Mouse (Mus musculus) embryonic facial prominence, embryonic 15.5 days (tissue): ENCODE measurements around the gene Ppp6r3. TPM values are rescaled to one million over a fixed set of nuclear protein-coding genes. Genes with fewer than 3 reads are reported as not detected.

ENCODE experiments used
- ATAC-seq: fragments of 200-750 bp; cut with Nextera tagmentation; 2 replicates; pipeline ENCODE4 v1.8.0; 2017; ENCODE audit warnings: low read depth, moderate TSS enrichment; ENCODE audit not compliant: insufficient number of reproducible peaks, low FRiP score, low TSS enrichment
- H3K27ac ChIP-seq: fragments of 300-500 bp; sonication (generic); replicated peaks from 2 replicates; pipeline ENCODE4 v1.5.1; 2015; ENCODE audit warnings: mild to moderate bottlenecking, inconsistent platforms
- H3K27me3 ChIP-seq: fragments of 300-500 bp; sonication (generic); 2 replicates; pipeline ENCODE4 v1.6.1; 2015; ENCODE audit warnings: inconsistent platforms
- H3K36me3 ChIP-seq: fragments of 300-500 bp; sonication (generic); 2 replicates; pipeline ENCODE4 v1.6.1; 2015; ENCODE audit warnings: mild to moderate bottlenecking, inconsistent platforms
- H3K4me1 ChIP-seq: fragments of 300-500 bp; sonication (generic); 2 replicates; pipeline ENCODE4 v1.6.1; 2015; ENCODE audit warnings: inconsistent platforms
- H3K4me2 ChIP-seq: fragments of 300-500 bp; sonication (generic); replicated peaks from 2 replicates; pipeline ENCODE4 v1.6.1; 2015; ENCODE audit warnings: mild to moderate bottlenecking, inconsistent platforms
- H3K4me3 ChIP-seq: fragments of 300-500 bp; sonication (generic); replicated peaks from 2 replicates; pipeline ENCODE4 v1.5.1; 2015; ENCODE audit warnings: mild to moderate bottlenecking, inconsistent platforms
- H3K9ac ChIP-seq: fragments of 300-500 bp; sonication (generic); 2 replicates; pipeline ENCODE4 v1.6.1; 2015; ENCODE audit warnings: inconsistent platforms
- H3K9me3 ChIP-seq: fragments of 300-500 bp; sonication (generic); replicated peaks from 2 replicates; pipeline ENCODE4 v1.6.1; 2016; ENCODE audit warnings: inconsistent platforms
- WGBS: fragments of 180-500 bp; shearing (Covaris S2); methylation state at CpG from one replicate; pipeline ENCODE4 v1.1.7; 2015; 5-methylcytosine and 5-hydroxymethylcytosine counted together
- polyA plus RNA-seq: library from polyadenylated mRNA; unstranded; fragments of >200 nt; fragmentation: Nextera tagmentation; extraction: Ambion mirVana; gene quantifications from 2 replicates; pipeline ENCODE4 v1.2.1, GENCODE M21; 2015

Ppp6r3 gene
- polyA plus RNA-seq, 1 experiment from 2014 or later: 55.0 TPM

GRCm38 (mm10) chr19:3451649-3452048 is 123.9 kb downstream of the Ppp6r3 start:
- H3K27ac ChIP-seq: 0 out of 2 replicates have a peak overlapping the region, but pooled peaks have one; percentile 8
- 61% methylated on average over 6 of the region's 6 CpGs for WGBS
- ATAC-seq: no peak
- no peaks in the 10 kb centered on the region for H3K9me3 ChIP-seq
- H3K4me3 ChIP-seq: no peak overlapping the region
- H3K4me1 ChIP-seq: 0 out of 2 replicates have a peak, but pooled peaks cover 3% of the 10 kb centered on the region
- peaks cover 22% of the 10 kb centered on the region for H3K36me3 ChIP-seq
- no peak overlapping the region for H3K9ac ChIP-seq
- H3K27me3 ChIP-seq: no peaks in the 10 kb centered on the region
- H3K4me2 ChIP-seq: no peak overlapping the region

- Histone ChIP-seq H3K9me3 (no peaks in the 10 kb centered on the region), H3K4me2 (no peak overlapping the region), H3K9ac (no peak overlapping the region), H3K27me3 (no peaks in the 10 kb centered on the region), H3K27ac (no peak overlapping the region), H3K4me3 (no peak overlapping the region), H3K4me1 (0 out of 2 replicates have a peak, but pooled peaks cover 3% of the 10 kb centered on the region), H3K36me3 (peaks cover 21% of the 10 kb centered on the region)
- WGBS: 20% methylated on average over 6 of the region's 6 CpGs
- ATAC-seq: peak; percentile 40; the same call in 1 of the 2 replicates
Observed at GRCm38 (mm10) chr19:3451170-3451569, 124.4 kb downstream of the Ppp6r3 start.

- H3K27me3 ChIP-seq: no peaks in the 10 kb centered on the region
- 88% methylated on average over 3 of the region's 3 CpGs for WGBS
- H3K4me1 ChIP-seq: 0 out of 2 replicates have a peak, but pooled peaks cover 3% of the 10 kb centered on the region
- H3K9ac ChIP-seq: no peak overlapping the region
- H3K27ac ChIP-seq: no peak overlapping the region
- H3K9me3 ChIP-seq: no peaks in the 10 kb centered on the region
- no peak overlapping the region for H3K4me2 ChIP-seq
- H3K36me3 ChIP-seq: peaks cover 21% of the 10 kb centered on the region
- H3K4me3 ChIP-seq: no peak overlapping the region
- ATAC-seq: no peak
Observed at GRCm38 (mm10) chr19:3450714-3451113, 124.8 kb downstream of the Ppp6r3 start.

- Histone ChIP-seq H3K27me3 (no peaks in the 10 kb centered on the region), H3K9ac (no peak overlapping the region), H3K36me3 (peaks cover 9% of the 10 kb centered on the region), H3K4me2 (no peak overlapping the region), H3K4me1 (0 out of 2 replicates have a peak, but pooled peaks cover 3% of the 10 kb centered on the region), H3K27ac (no peak overlapping the region), H3K9me3 (no peaks in the 10 kb centered on the region), H3K4me3 (no peak overlapping the region)
- 61% methylated on average over 3 of the region's 3 CpGs for WGBS
- ATAC-seq: no peak
Observed at GRCm38 (mm10) chr19:3449248-3449647, 126.3 kb downstream of the Ppp6r3 start.

GRCm38 (mm10) chr19:3447348-3447747 is 128.2 kb downstream of the Ppp6r3 start:
- Histone ChIP-seq H3K4me1 (0 out of 2 replicates have a peak, but pooled peaks cover 3% of the 10 kb centered on the region), H3K9ac (no peak overlapping the region), H3K9me3 (no peaks in the 10 kb centered on the region), H3K27me3 (no peaks in the 10 kb centered on the region), H3K36me3 (no peaks in the 10 kb centered on the region), H3K4me2 (no peak overlapping the region), H3K4me3 (no peak overlapping the region), H3K27ac (no peak overlapping the region)
- no peak for ATAC-seq
- 64% methylated on average over 3 of the region's 3 CpGs for WGBS

- no peak for ATAC-seq
- H3K4me2 ChIP-seq: no peak overlapping the region
Observed at GRCm38 (mm10) chr19:3441092-3441491, 134.5 kb downstream of the Ppp6r3 start.

GRCm38 (mm10) chr19:3440667-3441066 is 134.9 kb downstream of the Ppp6r3 start:
- 0 out of 2 replicates have a peak, but pooled peaks cover 2% of the 10 kb centered on the region for H3K4me1 ChIP-seq
- WGBS: 24% methylated on average over 5 of the region's 5 CpGs

More at GRCm38 (mm10) chr19:3441092-3441491, 134.5 kb downstream of the Ppp6r3 start:
- 0 out of 2 replicates have a peak, but pooled peaks cover 2% of the 10 kb centered on the region for H3K4me1 ChIP-seq
- H3K9ac ChIP-seq: no peak overlapping the region
- no peaks in the 10 kb centered on the region for H3K9me3 ChIP-seq
- H3K36me3 ChIP-seq: no peaks in the 10 kb centered on the region
- 18% methylated on average over 10 of the region's 10 CpGs for WGBS
- H3K27ac ChIP-seq: no peak overlapping the region
- H3K4me3 ChIP-seq: no peak overlapping the region
- no peaks in the 10 kb centered on the region for H3K27me3 ChIP-seq

GRCm38 (mm10) chr19:3437980-3438379 is 137.6 kb downstream of the Ppp6r3 start:
- Histone ChIP-seq H3K4me3 (no peak overlapping the region), H3K4me2 (no peak overlapping the region), H3K36me3 (no peaks in the 10 kb centered on the region), H3K27me3 (no peaks in the 10 kb centered on the region), H3K9ac (no peak overlapping the region), H3K4me1 (0 out of 2 replicates have a peak, but pooled peaks cover 2% of the 10 kb centered on the region), H3K9me3 (no peaks in the 10 kb centered on the region), H3K27ac (no peak overlapping the region)
- ATAC-seq: no peak
- WGBS: 58% methylated on average over 5 of the region's 5 CpGs

More at GRCm38 (mm10) chr19:3440667-3441066, 134.9 kb downstream of the Ppp6r3 start:
- Histone ChIP-seq H3K27ac (no peak overlapping the region), H3K27me3 (no peaks in the 10 kb centered on the region), H3K4me2 (no peak overlapping the region), H3K36me3 (no peaks in the 10 kb centered on the region), H3K9ac (no peak overlapping the region), H3K9me3 (no peaks in the 10 kb centered on the region), H3K4me3 (no peak overlapping the region)
- peak; percentile 55; the same call in 1 of the 2 replicates for ATAC-seq

GRCm38 (mm10) chr19:3436840-3437239 is 138.7 kb downstream of the Ppp6r3 start:
- Histone ChIP-seq H3K9ac (no peak overlapping the region), H3K27me3 (no peaks in the 10 kb centered on the region), H3K4me2 (no peak overlapping the region), H3K27ac (no peak overlapping the region), H3K36me3 (no peaks in the 10 kb centered on the region), H3K4me3 (no peak overlapping the region), H3K4me1 (0 out of 2 replicates have a peak, but pooled peaks cover 2% of the 10 kb centered on the region), H3K9me3 (no peaks in the 10 kb centered on the region)
- ATAC-seq: no peak
- WGBS: 57% methylated on average over 9 of the region's 9 CpGs

GRCm38 (mm10) chr19:3435824-3436223 is 139.7 kb downstream of the Ppp6r3 start:
- Histone ChIP-seq H3K4me3 (no peak overlapping the region), H3K9me3 (no peaks in the 10 kb centered on the region), H3K9ac (no peak overlapping the region), H3K4me1 (no peaks in the 10 kb centered on the region), H3K27me3 (no peaks in the 10 kb centered on the region), H3K4me2 (no peak overlapping the region), H3K36me3 (no peaks in the 10 kb centered on the region), H3K27ac (no peak overlapping the region)
- ATAC-seq: no peak
- WGBS: 73% methylated on average over 3 of the region's 3 CpGs

GRCm38 (mm10) chr19:3434641-3435040 is 140.9 kb downstream of the Ppp6r3 start:
- WGBS: 54% methylated on average over 4 of the region's 4 CpGs

GRCm38 (mm10) chr19:3434124-3434523 is 141.4 kb downstream of the Ppp6r3 start:
- Histone ChIP-seq H3K36me3 (no peaks in the 10 kb centered on the region), H3K9me3 (no peaks in the 10 kb centered on the region), H3K27ac (no peak overlapping the region), H3K9ac (no peak overlapping the region), H3K4me1 (no peaks in the 10 kb centered on the region), H3K4me3 (no peak overlapping the region), H3K27me3 (no peaks in the 10 kb centered on the region), H3K4me2 (no peak overlapping the region)
- WGBS: 27% methylated on average over 4 of the region's 4 CpGs
- ATAC-seq: no peak

More at GRCm38 (mm10) chr19:3434641-3435040, 140.9 kb downstream of the Ppp6r3 start:
- no peaks in the 10 kb centered on the region for H3K9me3 ChIP-seq
- H3K4me3 ChIP-seq: no peak overlapping the region
- H3K9ac ChIP-seq: no peak overlapping the region
- H3K27ac ChIP-seq: no peak overlapping the region
- no peaks in the 10 kb centered on the region for H3K27me3 ChIP-seq
- no peaks in the 10 kb centered on the region for H3K36me3 ChIP-seq
- ATAC-seq: no peak
- H3K4me1 ChIP-seq: no peaks in the 10 kb centered on the region
- H3K4me2 ChIP-seq: no peak overlapping the region
